Mouse (Mus musculus): ENCODE measurements at regions not wholly inside any gene's neighbourhood (a gene's known extent, or its start where the extent isn't known, plus 50 kb on each side); places are given as distances from the start of the nearest gene placed in this dataset.

GRCm38 (mm10) chr14:74182996-74183395 is 457.6 kb upstream of the Htr2a start:
- no peaks in the 10 kb centered on the region for H3K4me1 ChIP-seq (ENCODE audit: control insufficient read depth, insufficient read depth, low read length)
- no peaks in the 10 kb centered on the region for H3K36me3 ChIP-seq (ENCODE audit: control insufficient read depth, insufficient read depth, low read length)
- H3K27ac ChIP-seq (ENCODE audit: control insufficient read depth, insufficient read depth, low read depth, low read length), result no peak overlapping the region
- no peak for TF ChIP-seq POLR2A (IDR thresholded peaks at IDR 0.05; ENCODE audit: control insufficient read depth, low read depth, low read length)
- TF ChIP-seq CTCF (IDR thresholded peaks at IDR 0.05; ENCODE audit: control insufficient read depth, insufficient read depth, insufficient replicate concordance, low read depth, low read length), result no peak
- no peak overlapping the region for H3K4me3 ChIP-seq (ENCODE audit: control insufficient read depth, low read depth, low read length)
- no peaks in the 10 kb centered on the region for H3K27me3 ChIP-seq (ENCODE audit: control insufficient read depth, insufficient read depth, low read length)

DNA sequence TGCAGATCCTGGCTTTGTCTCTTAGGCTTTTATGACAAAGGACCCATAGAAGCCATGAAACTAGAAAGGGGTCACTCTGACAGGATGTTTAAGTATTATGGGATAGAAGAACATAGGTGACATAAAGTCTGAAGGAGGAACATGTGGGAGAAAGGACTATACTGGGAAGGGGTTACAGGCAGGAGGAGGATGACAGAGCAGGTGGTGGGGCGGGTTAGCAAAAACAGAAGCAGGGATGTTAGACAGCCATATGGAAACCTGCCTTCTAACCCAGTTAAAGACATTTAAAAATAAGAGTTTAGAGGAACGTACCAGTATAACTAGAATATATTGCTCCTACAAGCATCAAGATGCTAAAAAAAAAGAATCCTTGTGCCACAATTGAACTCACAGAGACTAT is 438.9 kb upstream of the Htr2a start:
- H3K4me3 ChIP-seq (ENCODE audit: control insufficient read depth, low read depth, low read length), result no peak overlapping the region
- H3K36me3 ChIP-seq (ENCODE audit: control insufficient read depth, insufficient read depth, low read length), result no peaks in the 10 kb centered on the region
- H3K4me1 ChIP-seq (ENCODE audit: control insufficient read depth, insufficient read depth, low read length), result no peaks in the 10 kb centered on the region
- no peak overlapping the region for H3K27ac ChIP-seq (ENCODE audit: control insufficient read depth, insufficient read depth, low read depth, low read length)
- H3K27me3 ChIP-seq (ENCODE audit: control insufficient read depth, insufficient read depth, low read length), result no peaks in the 10 kb centered on the region
- TF ChIP-seq CTCF (IDR thresholded peaks at IDR 0.05; ENCODE audit: control insufficient read depth, insufficient read depth, insufficient replicate concordance, low read depth, low read length) (no peak), POLR2A (IDR thresholded peaks at IDR 0.05; ENCODE audit: control insufficient read depth, low read depth, low read length) (no peak)

DNA sequence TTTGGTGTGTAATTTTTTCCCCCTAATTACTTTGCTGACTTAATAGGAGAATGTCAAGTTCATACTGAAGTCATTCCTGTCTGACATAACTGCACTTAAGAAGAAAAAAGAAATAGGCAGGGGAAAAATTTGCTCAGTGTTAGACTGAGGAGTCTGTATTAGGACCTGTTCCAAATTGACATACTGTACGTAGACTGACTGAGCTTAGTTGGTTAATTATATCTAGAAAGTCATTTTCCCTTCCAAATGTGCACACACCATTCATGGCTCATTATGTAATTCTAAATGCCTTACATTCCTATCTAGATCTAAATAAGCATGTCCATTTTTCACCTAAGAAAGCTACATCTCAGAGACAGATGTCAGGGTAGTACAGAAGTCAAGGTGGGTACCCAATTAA is 435.6 kb upstream of the Htr2a start:
- H3K27ac ChIP-seq (ENCODE audit: control insufficient read depth, insufficient read depth, low read depth, low read length), result no peak overlapping the region
- H3K36me3 ChIP-seq (ENCODE audit: control insufficient read depth, insufficient read depth, low read length), result no peaks in the 10 kb centered on the region
- no peaks in the 10 kb centered on the region for H3K27me3 ChIP-seq (ENCODE audit: control insufficient read depth, insufficient read depth, low read length)
- H3K4me1 ChIP-seq (ENCODE audit: control insufficient read depth, insufficient read depth, low read length), result no peaks in the 10 kb centered on the region
- no peak overlapping the region for H3K4me3 ChIP-seq (ENCODE audit: control insufficient read depth, low read depth, low read length)
- TF ChIP-seq CTCF (IDR thresholded peaks at IDR 0.05; ENCODE audit: control insufficient read depth, insufficient read depth, insufficient replicate concordance, low read depth, low read length) (no peak), POLR2A (IDR thresholded peaks at IDR 0.05; ENCODE audit: control insufficient read depth, low read depth, low read length) (no peak)

- H3K27ac ChIP-seq (ENCODE audit: control insufficient read depth, insufficient read depth, low read depth, low read length), result no peak overlapping the region
- no peak overlapping the region for H3K4me3 ChIP-seq (ENCODE audit: control insufficient read depth, low read depth, low read length)
- no peaks in the 10 kb centered on the region for H3K36me3 ChIP-seq (ENCODE audit: control insufficient read depth, insufficient read depth, low read length)
- H3K27me3 ChIP-seq (ENCODE audit: control insufficient read depth, insufficient read depth, low read length), result no peaks in the 10 kb centered on the region
- no peaks in the 10 kb centered on the region for H3K4me1 ChIP-seq (ENCODE audit: control insufficient read depth, insufficient read depth, low read length)
- no peak for TF ChIP-seq POLR2A (IDR thresholded peaks at IDR 0.05; ENCODE audit: control insufficient read depth, low read depth, low read length)
- TF ChIP-seq CTCF (IDR thresholded peaks at IDR 0.05; ENCODE audit: control insufficient read depth, insufficient read depth, insufficient replicate concordance, low read depth, low read length), result no peak
Observed at GRCm38 (mm10) chr14:74217914-74218446, 422.7 kb upstream of the Htr2a start.

DNA sequence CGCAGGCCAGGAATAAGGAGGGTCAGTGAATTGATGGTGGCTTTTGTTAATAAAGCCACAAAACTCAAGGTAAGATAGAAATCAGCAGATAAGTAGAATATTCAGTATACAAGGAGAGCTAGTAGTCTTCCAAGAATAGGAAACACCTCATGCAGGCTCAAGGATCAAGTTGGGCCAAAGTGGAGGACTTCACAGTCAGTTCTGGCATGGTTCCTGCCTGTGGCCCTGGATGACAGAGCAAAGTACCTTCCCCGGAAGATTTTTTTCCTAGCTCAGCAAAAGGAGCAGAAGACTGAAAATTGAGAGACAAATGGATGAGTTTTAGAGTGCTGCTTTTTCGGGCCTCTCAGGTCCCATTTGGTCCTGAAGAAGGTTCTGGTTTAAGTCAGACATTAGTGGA is 420.9 kb upstream of the Htr2a start:
- H3K27ac ChIP-seq (ENCODE audit: control insufficient read depth, insufficient read depth, low read depth, low read length), result no peak overlapping the region
- TF ChIP-seq CTCF (IDR thresholded peaks at IDR 0.05; ENCODE audit: control insufficient read depth, insufficient read depth, insufficient replicate concordance, low read depth, low read length) (no peak), POLR2A (IDR thresholded peaks at IDR 0.05; ENCODE audit: control insufficient read depth, low read depth, low read length) (no peak)
- no peaks in the 10 kb centered on the region for H3K4me1 ChIP-seq (ENCODE audit: control insufficient read depth, insufficient read depth, low read length)
- no peaks in the 10 kb centered on the region for H3K36me3 ChIP-seq (ENCODE audit: control insufficient read depth, insufficient read depth, low read length)
- no peak overlapping the region for H3K4me3 ChIP-seq (ENCODE audit: control insufficient read depth, low read depth, low read length)
- no peaks in the 10 kb centered on the region for H3K27me3 ChIP-seq (ENCODE audit: control insufficient read depth, insufficient read depth, low read length)

DNA sequence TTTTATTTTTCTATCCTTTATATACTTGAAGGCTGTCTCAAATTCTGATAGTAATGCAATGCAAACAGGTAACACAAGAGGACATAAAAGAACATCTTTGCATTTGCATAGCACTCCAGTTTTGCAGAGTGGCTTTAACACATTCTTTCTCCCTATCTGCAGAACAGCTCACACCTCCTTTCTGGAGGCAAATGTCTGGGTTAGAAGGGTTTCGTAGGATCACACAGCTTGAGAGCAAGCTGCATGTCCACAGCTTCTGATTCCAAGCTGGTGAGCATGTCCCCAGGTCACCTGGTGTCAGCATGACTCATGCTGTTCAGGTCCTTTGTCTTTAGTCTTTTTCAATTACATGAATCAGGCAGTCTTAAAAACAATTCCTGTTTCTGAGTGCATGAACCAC is 418.5 kb upstream of the Htr2a start:
- Histone ChIP-seq H3K27me3 (ENCODE audit: control insufficient read depth, insufficient read depth, low read length) (no peaks in the 10 kb centered on the region), H3K36me3 (ENCODE audit: control insufficient read depth, insufficient read depth, low read length) (no peaks in the 10 kb centered on the region), H3K4me3 (ENCODE audit: control insufficient read depth, low read depth, low read length) (no peak overlapping the region), H3K27ac (ENCODE audit: control insufficient read depth, insufficient read depth, low read depth, low read length) (no peak overlapping the region), H3K4me1 (ENCODE audit: control insufficient read depth, insufficient read depth, low read length) (no peaks in the 10 kb centered on the region)
- TF ChIP-seq CTCF (IDR thresholded peaks at IDR 0.05; ENCODE audit: control insufficient read depth, insufficient read depth, insufficient replicate concordance, low read depth, low read length) (no peak), POLR2A (IDR thresholded peaks at IDR 0.05; ENCODE audit: control insufficient read depth, low read depth, low read length) (no peak)

DNA sequence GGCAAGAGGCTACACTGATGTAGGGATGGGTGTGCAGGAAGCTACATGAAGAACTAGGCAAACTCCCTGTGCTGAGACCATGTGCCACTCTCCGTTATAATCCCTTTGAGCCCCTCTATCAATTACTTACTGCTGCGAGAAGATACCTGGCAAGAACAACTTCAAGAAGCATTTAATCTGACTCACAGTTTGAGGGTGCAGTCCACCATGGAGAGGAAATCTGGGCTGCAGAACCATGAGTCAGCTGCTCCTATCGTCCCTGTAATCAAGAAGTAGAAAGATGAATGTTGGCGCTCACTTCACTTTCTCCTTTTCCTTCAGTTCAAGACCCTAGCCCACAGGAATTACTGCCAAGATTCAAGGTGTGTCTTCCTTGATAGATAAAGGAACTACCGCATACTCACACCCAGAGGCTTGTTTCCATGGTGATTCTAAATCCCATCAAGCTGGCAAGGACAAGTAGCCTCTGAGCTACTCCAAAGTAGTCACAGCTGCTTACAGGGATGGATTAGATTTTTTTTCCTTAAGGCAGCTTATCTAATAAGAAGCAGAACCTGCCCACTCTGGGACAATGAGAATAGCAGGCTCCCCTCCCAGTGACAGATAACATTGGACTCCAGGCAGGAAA is 411.0 kb upstream of the Htr2a start:
- Histone ChIP-seq H3K4me3 (ENCODE audit: control insufficient read depth, low read depth, low read length) (no peak overlapping the region), H3K4me1 (ENCODE audit: control insufficient read depth, insufficient read depth, low read length) (no peaks in the 10 kb centered on the region), H3K27ac (ENCODE audit: control insufficient read depth, insufficient read depth, low read depth, low read length) (no peak overlapping the region), H3K36me3 (ENCODE audit: control insufficient read depth, insufficient read depth, low read length) (no peaks in the 10 kb centered on the region), H3K27me3 (ENCODE audit: control insufficient read depth, insufficient read depth, low read length) (no peaks in the 10 kb centered on the region)
- TF ChIP-seq POLR2A (IDR thresholded peaks at IDR 0.05; ENCODE audit: control insufficient read depth, low read depth, low read length) (no peak), CTCF (IDR thresholded peaks at IDR 0.05; ENCODE audit: control insufficient read depth, insufficient read depth, insufficient replicate concordance, low read depth, low read length) (no peak)
